Comparison of ENCODE assay signal across 18 mouse cellular contexts in genomic region chr4:140616196-140616595, GRCm38 (mm10). TPM values are rescaled to one million over a fixed set of nuclear protein-coding genes. Genes with fewer than 3 reads are reported as not detected.
DNase-seq lines count a peak whose midpoint lies in the region; ATAC-seq and TF ChIP-seq lines count a peak whose summit lies in the region.
"Had no signal": no experiment of that assay in that cellular context is flagged by ENCODE, and none has a peak within 500 bp of the region (broad histone marks: within the 10 kb centered on the region; RNA-seq: fewer than 3 reads in every experiment).

No protein-coding gene starts in this region.

- no peak overlapping the region for H3K4me3 ChIP-seq in liver, embryonic 16.5 days (ENCODE audit: low read depth, low read length)
- no peak overlapping the region for H3K4me3 ChIP-seq in kidney, adult 2 months (ENCODE audit: insufficient read depth, low read depth, low read length)
- H3K4me3 ChIP-seq in stomach, embryonic 16.5 days (replicated peaks; ENCODE audit: low read length): no peak overlapping the region
- H3K4me3 ChIP-seq: left cerebral cortex, adult 2 months; liver, embryonic 13.5 days had no signal

- DNase-seq in liver: no peak
- DNase-seq in kidney, adult 2 months: peak; percentile 62
- DNase-seq in kidney, postnatal 36 days: peak; percentile 67 to 70
- no peak for DNase-seq in left cerebral cortex, postnatal 10 days (ENCODE audit: extremely low spot score in 1 of 2, low spot score in 2 of 2)
- DNase-seq in layer of hippocampus, postnatal 10 days (ENCODE audit: low spot score in 2 of 2): no peak
- DNase-seq: adrenal gland, postnatal 25 days; cerebellum, adult 11 months; gastrocnemius, postnatal 25 days; heart, postnatal 14 days; liver, embryonic 13.5 days; right cerebral cortex, postnatal 4 days; thymus, postnatal 4 days had no signal

- H3K4me2 ChIP-seq in liver, embryonic 16.5 days (ENCODE audit: low read depth, low read length): no peak overlapping the region
- no peak overlapping the region for H3K4me2 ChIP-seq in stomach, embryonic 16.5 days (ENCODE audit: low read depth, low read length)
- H3K4me2 ChIP-seq: liver, embryonic 13.5 days; midbrain, embryonic 11.5 days had no signal

- no peak for ATAC-seq in liver, embryonic 16.5 days (ENCODE audit: low read depth)
- ATAC-seq in stomach, embryonic 16.5 days (ENCODE audit: insufficient read depth, low FRiP score): no peak
- ATAC-seq: forebrain, embryonic 16.5 days; inflammation-experienced regulatory T-cells, adult 6 months had no signal

- H3K4me1 ChIP-seq in liver, embryonic 16.5 days (ENCODE audit: control insufficient read depth, low read depth, low read length): peaks cover 4% of the 10 kb centered on the region
- H3K4me1 ChIP-seq in kidney, adult 2 months (ENCODE audit: control insufficient read depth, insufficient read depth, low read length): peaks cover 30% of the 10 kb centered on the region
- H3K4me1 ChIP-seq in stomach, embryonic 16.5 days (ENCODE audit: control insufficient read depth, insufficient read depth, low read length): peaks cover 27% of the 10 kb centered on the region

- WGBS in liver, embryonic 16.5 days (ENCODE audit: insufficient replicate concordance): 43% methylated on average over 7 of the region's 7 CpGs
- WGBS in kidney, adult 2 months: 26% methylated on average over 7 of the region's 7 CpGs
- WGBS in stomach, embryonic 16.5 days: 50% methylated on average over 7 of the region's 7 CpGs

- H3K27ac ChIP-seq in liver, embryonic 16.5 days (ENCODE audit: low read length): peak overlapping the region; percentile 75; the same call in 1 of the 2 replicates
- peak overlapping the region; percentile 52 for H3K27ac ChIP-seq in kidney, adult 2 months (ENCODE audit: insufficient read depth, low read depth, low read length)
- H3K27ac ChIP-seq in stomach, embryonic 16.5 days (ENCODE audit: low read length): 0 out of 2 replicates have a peak overlapping the region, but pooled peaks have one; percentile 12
- H3K27ac ChIP-seq: left cerebral cortex, adult 2 months had no signal

- H3K9me3 ChIP-seq in liver, embryonic 16.5 days (replicated peaks; ENCODE audit: control insufficient read depth, low read length): no peaks in the 10 kb centered on the region
- H3K9me3 ChIP-seq in stomach, embryonic 16.5 days (replicated peaks; ENCODE audit: control insufficient read depth, low read length): no peaks in the 10 kb centered on the region
- H3K9me3 ChIP-seq: liver, embryonic 13.5 days had no signal

- H3K27me3 ChIP-seq in liver, embryonic 16.5 days (ENCODE audit: control insufficient read depth, insufficient read depth, low read depth, low read length): no peaks in the 10 kb centered on the region
- H3K27me3 ChIP-seq in kidney, adult 2 months (replicated peaks; ENCODE audit: control insufficient read depth, insufficient read depth, low read length): no peaks in the 10 kb centered on the region
- H3K27me3 ChIP-seq in stomach, embryonic 16.5 days (ENCODE audit: control insufficient read depth, insufficient read depth, low read length): no peaks in the 10 kb centered on the region
- H3K27me3 ChIP-seq: liver, embryonic 13.5 days had no signal

- H3K36me3 ChIP-seq in liver, embryonic 16.5 days (ENCODE audit: control insufficient read depth, insufficient read depth): no peaks in the 10 kb centered on the region
- H3K36me3 ChIP-seq in kidney, adult 2 months (ENCODE audit: control insufficient read depth, insufficient read depth, low read length): no peaks in the 10 kb centered on the region
- H3K36me3 ChIP-seq in stomach, embryonic 16.5 days (ENCODE audit: control insufficient read depth, insufficient read depth, low read length): no peaks in the 10 kb centered on the region
- H3K36me3 ChIP-seq: liver, embryonic 13.5 days had no signal

- TF ChIP-seq CTCF in kidney, adult 2 months (conservative IDR thresholded peaks at IDR 0.05; ENCODE audit: insufficient read depth, insufficient read length, low read depth, low read length): no peak

- H3K9ac ChIP-seq in liver, embryonic 16.5 days (ENCODE audit: low read depth, low read length): no peak overlapping the region
- H3K9ac ChIP-seq in stomach, embryonic 16.5 days (ENCODE audit: low read length): no peak overlapping the region
- H3K9ac ChIP-seq: liver, embryonic 13.5 days had no signal

- intact Hi-C loops in left cerebral cortex, postnatal 10 days (cut with DNase I): no loop called here

- no peak for TF ChIP-seq POLR2A in kidney, adult 2 months (IDR thresholded peaks at IDR 0.05; ENCODE audit: low read depth, low read length)

RNA-seq across cellular contexts. Expression of gene Arhgef10l, which starts 49.6 kb away (rescaled TPM):
- 5.7 and 6.6 TPM in 2 replicates for polyA plus RNA-seq in liver, embryonic 16.5 days (2015; fragmentation: Nextera tagmentation; extraction: Ambion mirVana)
- 42.0 and 56.2 TPM in 2 replicates for polyA plus RNA-seq in kidney, adult 2 months (2012; rRNA removed)
- 18.4 and 21.7 TPM in 2 replicates for polyA plus RNA-seq in stomach, embryonic 16.5 days (2015; fragmentation: Nextera tagmentation; extraction: Ambion mirVana)
- total RNA-seq in left cerebral cortex, postnatal 10 days (2021): 10 to 100 TPM; 47.9 to 51.6 TPM
- total RNA-seq in layer of hippocampus, postnatal 10 days (2021): 10 to 100 TPM; 45.5 to 60.7 TPM

Comparison
In these comparisons a context has a peak if more than half of its experiments do, and no peak if none do; other contexts are left out.
1. H3K27ac ChIP-seq: peak in every context shown above with its lines; median percentile 75 in liver, embryonic 16.5 days; 52 in kidney, adult 2 months; 12 in stomach, embryonic 16.5 days.
2. DNase-seq: peak in kidney, adult 2 months (single experiment) and kidney, postnatal 36 days (2 of 2); none in liver (single experiment), left cerebral cortex, postnatal 10 days (0 of 2) and layer of hippocampus, postnatal 10 days (0 of 2).